ENCODE assay signal across 8 mouse cellular contexts in genomic region chr11:51785926-51786325, GRCm38 (mm10). TPM values are rescaled to one million over a fixed set of nuclear protein-coding genes. Genes with fewer than 3 reads are reported as not detected.
DNase-seq lines count a peak whose midpoint lies in the region; TF ChIP-seq lines count a peak whose summit lies in the region.

No protein-coding gene starts in this region.

- no peaks in the 10 kb centered on the region for H3K27me3 ChIP-seq in testis, adult 2 months (ENCODE audit: control insufficient read depth, insufficient read depth, low read length)
- H3K27me3 ChIP-seq in thymus, adult 2 months (ENCODE audit: control insufficient read depth, insufficient read depth, low read length), result no peaks in the 10 kb centered on the region; the same call in 1 of the 2 replicates

- no peaks in the 10 kb centered on the region for H3K4me1 ChIP-seq in testis, adult 2 months (ENCODE audit: control insufficient read depth, insufficient read depth, low read length)
- no peaks in the 10 kb centered on the region for H3K4me1 ChIP-seq in thymus, adult 2 months (replicated peaks; ENCODE audit: control insufficient read depth, insufficient read depth, low read length)

- no peak overlapping the region for H3K4me3 ChIP-seq in testis, adult 2 months (ENCODE audit: control insufficient read depth, low read depth, low read length)
- H3K4me3 ChIP-seq in thymus, adult 2 months (ENCODE audit: control insufficient read depth, insufficient read depth, low read length), result no peak overlapping the region

- no peak overlapping the region for H3K27ac ChIP-seq in testis, adult 2 months (ENCODE audit: control insufficient read depth, insufficient read depth, low read depth, low read length)
- no peak overlapping the region for H3K27ac ChIP-seq in thymus, adult 2 months (ENCODE audit: control insufficient read depth, insufficient read depth, low read length)

- peaks cover 2% of the 10 kb centered on the region for H3K36me3 ChIP-seq in testis, adult 2 months (ENCODE audit: control insufficient read depth, insufficient read depth, low read length)
- H3K36me3 ChIP-seq in thymus, adult 2 months (ENCODE audit: control insufficient read depth, insufficient read depth, low read length), result peaks cover 32% of the 10 kb centered on the region

- TF ChIP-seq CTCF in testis, adult 2 months (IDR thresholded peaks at IDR 0.05; ENCODE audit: control insufficient read depth, insufficient read depth, insufficient replicate concordance, low read depth, low read length), result peak; percentile 62; the same call in 1 of the 2 replicates
- peak; percentile 28; the same call in 1 of the 2 replicates for TF ChIP-seq CTCF in thymus, adult 2 months (IDR thresholded peaks at IDR 0.05; ENCODE audit: borderline replicate concordance, control insufficient read depth, extremely low read depth, insufficient read depth, low read length, poor library complexity)

- no peak for TF ChIP-seq POLR2A in testis, adult 2 months (IDR thresholded peaks at IDR 0.05; ENCODE audit: control insufficient read depth, low read depth, low read length)
- TF ChIP-seq POLR2A in thymus, adult 2 months (IDR thresholded peaks at IDR 0.05; ENCODE audit: control insufficient read depth, extremely low read depth, insufficient read depth, low read length, poor library complexity), result no peak

- 97% methylated on average over 6 of the region's 6 CpGs for WGBS in thymus, adult 2 months

- DNase-seq in gastrocnemius, adult 18-20 months (ENCODE audit: low spot score), result peak; percentile 45
- no peak for DNase-seq in gastrocnemius, postnatal 25 days
- DNase-seq in testis, postnatal 14 days (ENCODE audit: low spot score), result no peak
- peak; percentile 56 for DNase-seq in embryo, embryonic 10.5 days (ENCODE audit: low spot score)
- DNase-seq in lung, adult 18-20 months, result peak; percentile 83 to 85
- peak; percentile 68 for DNase-seq in thymus, adult 2 months
- no peak for DNase-seq in right cerebral cortex, postnatal 14 days

RNA-seq across cellular contexts. Expression of gene Sar1b, which starts 22.4 kb away (rescaled TPM):
- total RNA-seq in gastrocnemius, adult 18-20 months (2021), result 100 to 1,000 TPM; 433 to 496 TPM
- total RNA-seq in gastrocnemius, postnatal 25 days (2021), result 100 to 1,000 TPM; 372 to 421 TPM
- 11.8 and 14.9 TPM in 2 replicates for polyA plus RNA-seq in testis, adult 2 months (2012; rRNA removed)
- 17.8 and 18.4 TPM in 2 replicates for polyA plus RNA-seq in thymus, adult 2 months (2012; rRNA removed)

RNA-seq across cellular contexts. Expression of gene Sec24a, which starts 22.5 kb away (rescaled TPM):
- 10 to 100 TPM; 32.4 to 42.5 TPM for total RNA-seq in gastrocnemius, adult 18-20 months (2021)
- 10 to 100 TPM; 33.2 to 33.3 TPM for total RNA-seq in gastrocnemius, postnatal 25 days (2021)
- 19.7 and 22.1 TPM in 2 replicates for polyA plus RNA-seq in testis, adult 2 months (2012; rRNA removed)
- 15.6 and 21.1 TPM in 2 replicates for polyA plus RNA-seq in thymus, adult 2 months (2012; rRNA removed)

Comparison
In these comparisons a context has a peak if more than half of its experiments do, and no peak if none do; other contexts are left out.
1. DNase-seq: peak in gastrocnemius, adult 18-20 months (single experiment), embryo, embryonic 10.5 days (single experiment), lung, adult 18-20 months (2 of 2) and thymus, adult 2 months (single experiment); none in gastrocnemius, postnatal 25 days (single experiment), testis, postnatal 14 days (single experiment) and right cerebral cortex, postnatal 14 days (single experiment).